Mouse (Mus musculus) bone marrow macrophage, adult 2 months (primary cell): ENCODE data around the gene Tnrc6b. TPM values are rescaled to one million over a fixed set of nuclear protein-coding genes. Genes with fewer than 3 reads are reported as not detected.

Experiments
- H3K27ac ChIP-seq: 2 replicates; pipeline ENCODE4 v1.5.1; 2012; ENCODE audit warnings: low read depth, low read length; ENCODE audit not compliant: insufficient read depth
- H3K4me1 ChIP-seq: 2 replicates; pipeline ENCODE4 v1.6.1; 2012; ENCODE audit warnings: low read length; ENCODE audit not compliant: control insufficient read depth, insufficient read depth
- H3K4me3 ChIP-seq: 2 replicates; pipeline ENCODE4 v1.5.1; 2012; ENCODE audit warnings: mild to moderate bottlenecking, low read length, moderate library complexity; ENCODE audit not compliant: insufficient read depth
- CTCF ChIP-seq: IDR thresholded peaks from 2 replicates; pipeline ENCODE4 v1.5.1; 2012; ENCODE audit warnings: low read depth, mild to moderate bottlenecking, low read length, moderate library complexity
- POLR2A ChIP-seq: IDR thresholded peaks from 2 replicates; pipeline ENCODE4 v1.6.1; 2012; ENCODE audit warnings: mild to moderate bottlenecking, low read depth, low read length, borderline replicate concordance
- polyA plus RNA-seq: library from polyadenylated mRNA; stranded (reverse); fragments of >200 nt; gene quantifications from 2 replicates; pipeline ENCODE4 v1.2.4, GENCODE M21; 2012; ENCODE audit not compliant: missing spikeins, insufficient read depth, insufficient read length

Tnrc6b gene
- polyA plus RNA-seq, 1 experiment: 28.4 TPM

DNA sequence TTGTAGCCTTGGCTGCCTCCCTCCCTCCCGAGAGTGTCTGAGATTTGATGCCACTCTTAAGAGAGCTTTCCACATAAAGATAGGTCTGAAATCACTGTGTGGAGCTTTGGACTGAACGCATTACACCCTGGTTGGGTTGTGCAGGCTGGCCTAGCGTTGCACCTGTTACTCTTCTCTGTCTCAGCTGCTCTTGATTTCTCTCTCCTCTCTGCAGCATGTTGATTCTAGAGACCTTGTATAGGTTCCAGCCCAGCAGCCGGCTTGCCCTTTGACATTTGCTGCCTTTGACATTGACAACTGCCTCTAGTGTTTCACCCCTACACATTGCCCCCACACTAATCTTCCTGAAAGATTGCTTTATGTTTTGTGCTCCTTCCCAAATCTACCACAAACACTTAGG, 3.2 kb downstream of the Tnrc6b start:
- H3K4me1 ChIP-seq: peaks cover 14% of the 10 kb centered on the region
- TF ChIP-seq CTCF (no peak), POLR2A (no peak)
- no peak overlapping the region for H3K27ac ChIP-seq
- H3K4me3 ChIP-seq: no peak overlapping the region

GRCm38 (mm10) chr15:80716631-80717135, 5.6 kb downstream of the Tnrc6b start:
- peaks cover 10% of the 10 kb centered on the region for H3K4me1 ChIP-seq
- H3K27ac ChIP-seq: no peak overlapping the region
- no peak overlapping the region for H3K4me3 ChIP-seq
- TF ChIP-seq CTCF (no peak), POLR2A (no peak)

DNA sequence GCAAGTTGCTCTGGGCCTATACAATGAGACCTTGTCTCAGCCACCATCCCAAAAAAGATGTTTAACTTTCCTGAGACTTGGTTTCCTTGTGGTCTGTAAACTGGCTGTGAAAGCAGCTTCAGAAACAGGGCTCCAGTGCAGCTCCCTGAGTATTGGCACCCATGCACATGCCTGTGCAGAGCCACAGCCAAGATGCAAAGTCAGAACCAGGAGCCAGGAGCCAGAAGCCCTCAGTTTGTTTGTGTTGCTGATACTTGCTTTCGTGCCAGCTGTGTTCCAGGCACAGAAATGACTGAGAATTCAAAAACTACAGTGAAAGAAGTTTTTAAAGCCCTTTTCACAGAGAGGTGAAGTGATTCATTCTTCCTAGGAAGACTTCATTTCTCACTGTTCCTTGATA, 6.3 kb downstream of the Tnrc6b start:
- no peak for TF ChIP-seq CTCF
- no peak for TF ChIP-seq POLR2A
- H3K27ac ChIP-seq: no peak overlapping the region
- no peak overlapping the region for H3K4me3 ChIP-seq
- peaks cover 6% of the 10 kb centered on the region for H3K4me1 ChIP-seq

- Histone ChIP-seq H3K4me1 (peaks cover 16% of the 10 kb centered on the region), H3K4me3 (no peak overlapping the region), H3K27ac (no peak overlapping the region)
- TF ChIP-seq POLR2A (no peak), CTCF (no peak)
Observed at GRCm38 (mm10) chr15:80720249-80720648, 9.1 kb downstream of the Tnrc6b start.

DNA sequence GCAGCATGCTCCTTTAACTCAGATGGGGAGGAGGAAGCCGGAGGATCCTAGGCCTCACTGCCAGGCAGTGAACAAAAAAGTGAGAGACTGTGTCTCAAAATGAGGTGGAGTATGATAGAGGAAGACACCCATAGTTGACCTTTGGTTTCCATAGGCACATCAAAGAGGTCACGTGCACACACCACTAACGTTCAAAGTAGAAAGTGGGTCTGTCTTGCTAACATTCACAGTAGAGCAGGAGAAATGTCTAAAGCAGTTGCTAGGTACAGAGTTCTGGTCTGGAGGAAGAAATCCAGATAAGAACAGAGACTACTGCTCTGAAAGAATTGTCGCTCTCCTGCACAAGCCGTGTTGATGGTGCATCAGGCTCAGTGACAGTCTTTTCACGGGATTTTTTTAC, 10.7 kb downstream of the Tnrc6b start:
- H3K27ac ChIP-seq: no peak overlapping the region
- TF ChIP-seq POLR2A: no peak
- no peak for TF ChIP-seq CTCF

DNA sequence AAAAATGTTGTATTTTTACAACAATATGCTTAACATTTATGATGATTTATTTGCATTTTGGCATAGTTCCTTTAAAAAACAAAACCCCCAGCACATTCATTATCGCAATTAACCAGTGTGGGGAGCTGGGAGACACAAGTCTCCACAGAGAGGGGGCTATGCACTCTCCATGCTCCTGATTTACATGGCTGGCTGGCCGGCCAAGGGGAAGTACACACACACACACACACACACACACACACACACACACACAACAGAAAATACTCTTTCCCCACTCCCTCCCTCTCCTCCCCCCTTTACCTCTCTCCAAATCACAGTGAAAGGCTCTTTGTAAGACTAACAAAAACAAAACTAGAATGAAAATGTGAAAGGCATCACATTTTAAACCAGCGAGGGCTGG, 11.3 kb downstream of the Tnrc6b start:
- TF ChIP-seq POLR2A (no peak), CTCF (no peak)
- Histone ChIP-seq H3K4me3 (no peak overlapping the region), H3K4me1 (peaks cover 11% of the 10 kb centered on the region), H3K27ac (no peak overlapping the region)

More for the DNA sequence above, 10.7 kb downstream of the Tnrc6b start:
- Histone ChIP-seq H3K4me3 (no peak overlapping the region), H3K4me1 (peaks cover 12% of the 10 kb centered on the region)

- TF ChIP-seq POLR2A (no peak), CTCF (no peak)
- no peak overlapping the region for H3K27ac ChIP-seq
- no peak overlapping the region for H3K4me3 ChIP-seq
- peaks cover 2% of the 10 kb centered on the region for H3K4me1 ChIP-seq
Observed at GRCm38 (mm10) chr15:80729477-80729876, 18.4 kb downstream of the Tnrc6b start.

GRCm38 (mm10) chr15:80731043-80731442, 19.9 kb downstream of the Tnrc6b start:
- Histone ChIP-seq H3K4me3 (no peak overlapping the region), H3K27ac (no peak overlapping the region), H3K4me1 (no peaks in the 10 kb centered on the region)
- TF ChIP-seq POLR2A (no peak), CTCF (no peak)

DNA sequence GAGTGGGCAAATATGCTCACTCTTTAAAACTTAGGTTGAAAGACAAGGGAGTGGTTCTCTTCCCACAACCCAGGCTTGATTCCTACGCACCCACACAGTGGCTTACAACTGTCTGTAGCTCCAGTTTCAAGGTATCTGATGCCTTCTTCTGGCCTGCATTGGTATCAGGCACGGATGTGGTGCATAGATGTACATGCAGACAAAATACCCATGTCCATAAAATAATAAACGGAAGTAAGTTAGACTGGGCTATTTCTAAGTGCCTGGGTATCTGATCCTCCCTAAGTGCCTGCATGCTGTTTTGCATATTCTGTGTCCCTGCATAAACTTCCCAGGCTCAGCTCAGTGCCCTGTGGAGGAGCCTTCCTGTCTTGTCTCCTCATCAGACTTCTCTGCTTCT, 20.4 kb downstream of the Tnrc6b start:
- TF ChIP-seq CTCF (no peak), POLR2A (no peak)
- Histone ChIP-seq H3K27ac (no peak overlapping the region), H3K4me1 (no peaks in the 10 kb centered on the region), H3K4me3 (no peak overlapping the region)

GRCm38 (mm10) chr15:80732266-80733030, 21.3 kb downstream of the Tnrc6b start:
- no peaks in the 10 kb centered on the region for H3K4me1 ChIP-seq

More at GRCm38 (mm10) chr15:80732266-80733030, 21.3 kb downstream of the Tnrc6b start:
- TF ChIP-seq POLR2A (no peak), CTCF (no peak)
- no peak overlapping the region for H3K27ac ChIP-seq
- H3K4me3 ChIP-seq: no peak overlapping the region
